Mouse (Mus musculus) lung, postnatal 0 days (tissue): Measurements from ENCODE around the gene Bex6.

ENCODE experiments used
- CTCF ChIP-seq: IDR thresholded peaks from 2 replicates; pipeline ENCODE4 v1.5.1; 2016; ENCODE audit warnings: antibody characterized with exemption, mild to moderate bottlenecking
- EP300 ChIP-seq: IDR thresholded peaks from 2 replicates; pipeline ENCODE4 v1.6.1; 2016; ENCODE audit warnings: antibody characterized with exemption, mild to moderate bottlenecking, control low read depth

- TF ChIP-seq CTCF (no peak), EP300 (no peak)
These were observed 14.3 kb upstream of the Bex6 start, which contains the start of gene Nrros for GRCm38 (mm10) chr16:32165281-32165821.
